Comparison of ENCODE assay signal across 19 mouse cellular contexts in genomic region chr14:72110689-72111088, GRCm38 (mm10).
"Had no signal": no experiment of that assay in that cellular context is flagged by ENCODE, and none has a peak within 500 bp of the region (broad histone marks: within the 10 kb centered on the region; RNA-seq: fewer than 3 reads in every experiment).

No protein-coding gene starts in this region.

- H3K27ac ChIP-seq: hindbrain, postnatal 0 days; limb, embryonic 12.5 days; liver, embryonic 13.5 days; macrophage; midbrain, embryonic 15.5 days; neural tube, embryonic 13.5 days had no signal

- H3K4me2 ChIP-seq: limb, embryonic 12.5 days; liver, embryonic 13.5 days; midbrain, embryonic 11.5 days; midbrain, embryonic 15.5 days; neural tube, embryonic 13.5 days had no signal

- H3K4me1 ChIP-seq: limb, embryonic 12.5 days; midbrain, embryonic 15.5 days; neural tube, embryonic 13.5 days had no signal

- ATAC-seq: hindbrain, postnatal 0 days; liver, postnatal 0 days; midbrain, embryonic 15.5 days had no signal

- H3K4me3 ChIP-seq: limb, embryonic 12.5 days; liver, embryonic 13.5 days; megakaryocyte, embryonic 14.5 days; midbrain, embryonic 15.5 days; neural tube, embryonic 13.5 days had no signal

- DNase-seq: kidney, adult 8-10 months; kidney, postnatal 10 days; layer of hippocampus, adult 9-11 months; layer of hippocampus, postnatal 36 days; liver; liver, embryonic 13.5 days; liver, postnatal 0 days; retina, postnatal 1 day; right cerebral cortex, postnatal 4 days; spleen, adult 18-20 months; thymus, adult 18-20 months; thymus, postnatal 14 days had no signal

- H3K27me3 ChIP-seq: limb, embryonic 12.5 days; liver, embryonic 13.5 days; midbrain, embryonic 15.5 days; neural tube, embryonic 13.5 days had no signal

- H3K36me3 ChIP-seq: limb, embryonic 12.5 days; liver, embryonic 13.5 days; midbrain, embryonic 15.5 days; neural tube, embryonic 13.5 days had no signal

- H3K9ac ChIP-seq: limb, embryonic 12.5 days; liver, embryonic 13.5 days; liver, postnatal 0 days; midbrain, embryonic 15.5 days; neural tube, embryonic 13.5 days had no signal

- H3K9me3 ChIP-seq: limb, embryonic 12.5 days; liver, embryonic 13.5 days; midbrain, embryonic 15.5 days; neural tube, embryonic 13.5 days had no signal
